Mouse (Mus musculus) CD8-positive naive resting alpha-beta T cell, adult 2 months (primary cell): ENCODE results near the gene Dlg2.

Source experiments
- DNase-seq, 2 experiments: peaks; one replicate each; pipeline ENCODE4 v3.0.0; 2022; ENCODE audit warnings: low read depth in 2 of 2, low spot score in 2 of 2

Gene Dlg2

DNA sequence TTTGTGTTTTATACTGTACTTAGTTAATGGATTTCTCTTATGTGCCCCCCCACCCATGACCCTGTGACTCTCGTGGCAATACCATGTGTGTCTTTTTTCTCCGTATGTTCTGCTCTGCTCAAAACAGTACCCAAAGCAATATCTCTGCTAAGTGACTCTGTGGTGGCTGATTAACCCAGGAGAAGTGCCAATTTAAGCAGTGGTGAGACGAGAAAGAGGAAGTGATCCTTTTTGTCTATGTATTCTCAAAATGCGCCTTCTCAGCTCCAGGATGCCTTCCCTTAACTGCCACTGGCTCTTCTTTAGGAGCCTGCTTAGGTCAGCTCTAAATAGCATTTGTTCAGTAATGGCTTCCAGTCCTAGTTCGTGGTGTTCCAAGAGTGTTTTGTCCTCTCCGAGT, 1240.2 kb downstream of the Dlg2 start:
- no peak for DNase-seq

DNA sequence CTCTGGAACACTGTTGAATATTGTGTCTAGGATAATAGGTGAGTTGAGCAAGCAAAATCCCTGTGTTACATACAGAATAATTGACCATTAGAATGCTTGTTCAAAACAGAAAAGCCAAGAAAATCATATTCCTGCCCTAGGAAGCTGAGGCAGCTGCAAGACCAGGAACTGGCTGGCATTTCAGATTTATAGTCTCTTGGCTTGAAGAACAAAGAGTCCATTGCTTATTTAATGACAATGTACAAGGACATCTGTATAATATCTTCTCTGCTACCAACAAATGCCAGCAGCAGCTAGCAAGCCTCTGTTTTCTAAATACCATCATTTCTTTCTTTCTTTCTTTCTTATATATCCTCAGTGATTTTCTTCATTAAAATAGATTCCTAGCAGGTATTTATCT, 1243.8 kb downstream of the Dlg2 start:
- no peak for DNase-seq

DNA sequence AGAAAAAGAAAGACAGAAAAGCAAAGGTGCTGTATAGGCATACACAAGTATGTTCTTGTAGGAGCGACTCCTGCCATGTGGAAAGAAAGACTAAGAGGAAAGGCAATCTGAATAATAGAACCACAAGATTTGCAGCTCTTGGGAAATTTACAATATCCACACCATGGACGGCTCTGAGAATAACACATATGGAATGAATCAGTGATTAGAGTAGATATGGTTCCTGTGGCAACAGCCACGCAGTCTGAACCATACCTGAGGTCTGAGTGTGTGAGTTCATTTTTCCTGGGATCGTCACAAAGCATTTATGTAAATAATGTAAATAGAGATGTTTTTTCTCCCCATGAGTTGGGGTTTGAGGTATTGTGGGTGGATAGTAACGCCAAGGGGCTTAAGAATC, 1247.9 kb downstream of the Dlg2 start:
- DNase-seq, result no peak

DNA sequence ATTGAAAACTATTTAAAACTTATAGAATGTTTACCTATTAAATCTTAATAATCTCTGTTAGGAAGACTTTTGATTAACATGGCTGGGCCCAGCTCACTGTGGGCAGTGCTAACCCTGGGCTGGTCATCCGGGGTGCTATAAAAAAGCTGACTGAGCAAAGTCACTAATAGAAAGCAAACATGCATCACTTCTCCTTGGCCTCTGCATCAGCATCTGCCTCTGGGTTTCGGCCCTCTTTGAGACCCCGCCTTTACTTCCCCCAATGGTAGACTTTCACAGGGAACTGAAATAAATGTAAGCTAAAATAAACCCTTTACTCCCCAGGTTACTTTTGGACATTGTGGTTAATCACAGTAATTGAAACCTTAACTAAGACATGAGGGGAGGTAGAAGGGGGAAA, 1264.3 kb downstream of the Dlg2 start:
- DNase-seq, result no peak

DNA sequence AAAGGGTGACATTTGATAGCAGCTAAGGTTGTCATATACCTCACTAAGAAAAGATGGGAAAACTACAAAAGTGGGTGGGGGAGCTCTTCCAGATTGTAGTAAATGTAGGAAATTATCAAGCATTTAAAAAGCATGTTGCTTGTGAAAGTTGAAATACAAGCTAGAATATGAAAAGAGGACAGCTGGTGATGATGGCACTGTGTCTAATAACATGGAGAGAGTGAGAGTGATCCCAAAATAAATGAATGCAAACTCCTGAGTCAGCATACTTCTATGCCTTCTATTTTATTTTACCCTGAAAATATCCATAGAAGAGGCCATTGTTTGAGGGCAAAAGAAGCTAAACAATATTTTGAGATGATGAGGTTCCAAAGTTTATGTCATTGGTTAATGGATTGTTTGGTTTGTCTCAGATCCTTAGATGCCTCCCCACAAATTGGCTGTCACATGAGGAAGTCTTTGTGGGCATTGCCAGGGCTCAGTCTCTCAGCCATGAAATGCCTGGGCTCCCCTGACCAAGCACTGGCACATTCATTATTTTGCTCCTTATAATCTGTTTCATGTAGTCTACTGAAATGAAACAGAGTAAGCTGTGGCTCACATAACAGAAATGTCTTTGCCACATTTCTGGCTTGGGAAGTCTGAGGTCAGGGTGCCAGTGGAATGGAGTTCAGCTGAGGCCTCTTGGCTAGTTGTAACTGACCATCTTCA, 1276.8 kb downstream of the Dlg2 start:
- no peak for DNase-seq

DNA sequence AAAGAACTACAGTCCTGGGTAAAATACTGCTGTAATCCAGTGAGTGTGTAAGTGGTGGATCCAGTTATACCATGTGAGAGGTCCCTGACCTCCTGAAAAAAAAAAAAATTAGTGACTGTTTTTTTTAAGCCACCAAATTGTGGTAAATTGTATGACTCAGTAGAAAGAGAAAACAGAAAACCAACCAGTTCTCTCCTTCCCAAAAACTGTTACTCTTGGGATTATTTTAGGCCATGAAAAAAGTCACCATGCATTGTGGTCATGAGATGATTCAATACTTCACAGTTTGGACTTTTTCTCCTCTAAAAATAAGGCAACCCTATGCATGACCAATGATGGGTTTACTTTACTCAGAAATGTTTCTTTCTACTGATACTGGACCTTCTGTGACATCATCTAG, 1291.2 kb downstream of the Dlg2 start:
- DNase-seq, result no peak

DNA sequence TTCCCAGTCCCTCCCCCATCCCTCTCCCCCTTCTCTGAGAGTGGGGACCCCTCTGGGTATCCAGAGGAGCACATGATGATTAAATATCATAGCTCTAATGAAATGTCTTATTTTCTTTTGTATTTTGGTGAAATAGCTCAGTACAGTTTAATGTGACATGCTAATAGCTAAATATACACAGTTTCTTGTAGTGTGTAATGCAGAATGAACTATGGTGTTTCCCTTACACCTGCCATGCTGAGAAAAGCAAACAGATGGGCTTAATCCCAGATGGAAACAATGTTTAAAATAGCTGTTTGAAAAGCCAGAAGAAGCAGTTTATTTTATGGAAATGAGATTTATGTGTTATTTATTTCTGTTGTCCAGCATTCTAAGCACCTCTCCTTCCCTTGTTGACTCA, 1302.2 kb downstream of the Dlg2 start:
- no peak for DNase-seq

DNA sequence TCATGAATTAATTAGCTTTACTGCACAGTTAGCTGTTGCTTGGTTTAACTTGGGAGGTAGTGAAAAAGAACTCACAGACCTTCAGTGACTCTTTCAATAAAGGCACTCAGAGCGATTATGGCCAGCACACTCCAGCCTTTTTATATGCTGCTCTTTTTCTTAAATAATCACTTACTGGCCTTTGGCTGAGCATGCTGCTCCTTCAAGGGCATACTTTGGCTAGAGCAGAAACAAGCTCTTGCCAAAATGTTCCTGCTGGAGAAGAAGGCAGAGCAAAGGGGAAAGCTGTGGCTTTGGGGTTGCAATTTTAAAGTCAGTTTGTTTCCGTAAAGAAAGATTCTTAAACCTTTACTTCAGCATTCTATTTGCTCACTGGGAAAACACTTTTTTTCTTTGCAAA, 1308.1 kb downstream of the Dlg2 start:
- DNase-seq, result no peak

DNA sequence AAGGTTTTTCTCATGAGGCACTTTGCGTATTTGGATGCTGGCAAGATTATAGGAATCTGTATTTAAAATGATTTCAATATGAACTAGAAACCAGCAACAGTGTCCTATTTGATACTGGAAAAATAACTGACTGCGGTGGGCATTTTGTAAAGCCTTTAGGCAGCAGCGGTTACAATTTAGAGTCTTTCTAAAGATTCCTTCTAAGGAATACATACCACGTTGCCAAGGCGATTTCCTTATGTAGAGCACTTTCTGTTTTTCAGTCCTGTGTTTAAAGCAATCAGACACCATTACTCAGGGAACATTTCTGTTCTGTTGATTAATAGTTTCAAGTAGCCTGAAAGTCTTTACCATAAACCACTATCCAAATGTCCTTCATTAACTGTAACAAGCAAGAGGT, 1309.0 kb downstream of the Dlg2 start:
- DNase-seq, result no peak

DNA sequence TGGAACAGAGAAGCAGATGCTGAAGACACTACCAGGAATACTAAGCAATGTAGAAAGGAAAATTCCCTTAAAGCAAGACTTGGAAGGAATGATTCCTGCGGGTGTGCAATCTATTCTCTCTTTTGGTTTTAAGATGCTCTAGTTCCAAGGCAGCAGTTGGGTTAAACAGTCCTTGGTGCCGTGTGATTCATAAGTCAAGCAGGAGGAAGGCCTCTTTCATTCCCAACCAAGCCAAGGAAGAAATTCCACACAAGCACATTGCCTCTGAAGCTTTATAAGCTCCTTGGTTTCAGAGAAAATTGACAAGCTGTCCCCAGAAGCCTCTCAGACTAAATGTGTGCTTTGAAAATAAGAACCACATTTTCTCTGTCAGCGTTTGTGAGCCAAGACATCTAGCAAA, 1309.4 kb downstream of the Dlg2 start:
- DNase-seq, result no peak

DNA sequence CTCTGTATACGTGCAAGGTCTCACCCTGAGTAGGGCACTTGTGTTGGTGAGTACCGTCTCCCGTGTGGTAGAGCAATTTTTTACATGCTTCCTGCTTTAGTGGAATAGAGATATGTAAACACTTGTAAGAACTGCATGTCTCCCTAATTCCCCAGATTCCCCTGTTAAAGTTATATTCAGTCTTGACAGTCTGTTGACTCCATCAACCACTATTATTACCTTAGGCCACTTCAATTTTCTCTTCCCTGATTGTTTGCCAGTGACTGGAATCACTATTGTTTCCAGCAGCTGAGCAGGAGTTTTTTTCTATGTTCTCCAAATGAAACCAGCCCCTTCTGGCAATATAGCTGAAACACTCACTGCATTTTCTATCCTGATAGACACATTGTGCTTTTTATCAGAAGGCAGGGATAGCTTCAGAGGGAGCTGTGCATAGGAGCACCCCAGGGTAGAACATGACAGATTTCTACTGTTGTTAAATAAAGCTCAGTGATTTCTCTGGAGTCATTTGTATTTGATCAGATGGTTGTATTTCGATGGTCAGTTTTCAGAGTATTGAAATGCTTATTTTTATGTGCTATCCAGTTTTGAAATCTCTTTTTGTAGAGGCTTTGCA, 1314.6 kb downstream of the Dlg2 start:
- no peak for DNase-seq

DNA sequence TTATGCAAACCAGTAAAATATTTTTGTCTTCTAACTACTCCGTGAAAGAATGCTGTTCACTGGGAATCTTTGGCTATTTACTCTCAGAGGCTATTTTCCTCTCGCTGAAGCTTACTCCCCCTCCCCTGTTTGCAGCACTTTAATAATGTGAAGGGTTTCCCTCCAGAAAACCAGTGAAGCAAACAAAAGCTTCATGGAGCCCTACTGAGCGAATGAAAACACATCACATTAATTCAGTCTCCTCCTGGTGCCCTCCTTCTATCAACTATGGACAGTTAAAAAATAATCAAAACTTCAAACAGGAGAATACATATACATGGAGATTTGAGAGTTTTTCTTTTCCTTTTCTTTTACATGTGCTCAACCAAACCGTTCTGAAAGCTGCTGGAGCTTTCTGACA, 1330.2 kb downstream of the Dlg2 start:
- DNase-seq, result no peak

DNA sequence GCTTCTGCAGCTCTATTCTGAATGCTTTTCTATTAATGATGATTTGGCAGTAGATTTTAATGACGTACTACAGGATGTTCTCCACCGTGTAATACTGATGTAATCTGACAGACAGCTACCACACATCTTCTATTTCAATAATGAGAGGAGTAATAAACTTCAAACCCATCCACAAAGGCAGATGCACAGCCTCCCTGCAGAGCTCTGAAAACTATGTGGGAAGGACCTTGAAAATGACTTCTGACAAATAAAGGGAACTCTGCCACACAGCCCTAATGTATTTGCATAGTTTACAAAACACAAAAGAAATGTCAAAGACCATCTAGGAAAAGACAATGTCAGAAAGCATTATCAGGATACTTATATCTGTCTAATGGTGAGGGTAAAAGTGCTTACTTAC, 1334.3 kb downstream of the Dlg2 start:
- no peak for DNase-seq

DNA sequence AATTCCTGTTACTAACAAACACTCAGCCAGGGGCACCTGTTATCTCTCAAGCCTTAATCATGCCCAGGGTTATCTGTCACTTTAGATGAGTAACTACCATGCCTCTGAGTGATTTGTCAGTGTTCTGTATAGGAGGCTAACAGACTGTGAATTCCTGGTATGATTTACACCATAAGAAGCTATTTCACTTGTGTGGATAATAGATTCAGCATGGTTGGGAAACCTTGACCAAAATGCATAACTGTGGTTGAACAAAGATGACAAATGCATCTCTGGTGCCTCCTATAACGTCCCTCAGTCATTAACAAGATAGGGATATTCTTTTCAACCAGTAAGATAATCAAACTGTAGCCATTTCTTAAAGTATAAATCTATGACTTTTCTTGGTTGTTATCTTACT, 1341.5 kb downstream of the Dlg2 start:
- no peak for DNase-seq

DNA sequence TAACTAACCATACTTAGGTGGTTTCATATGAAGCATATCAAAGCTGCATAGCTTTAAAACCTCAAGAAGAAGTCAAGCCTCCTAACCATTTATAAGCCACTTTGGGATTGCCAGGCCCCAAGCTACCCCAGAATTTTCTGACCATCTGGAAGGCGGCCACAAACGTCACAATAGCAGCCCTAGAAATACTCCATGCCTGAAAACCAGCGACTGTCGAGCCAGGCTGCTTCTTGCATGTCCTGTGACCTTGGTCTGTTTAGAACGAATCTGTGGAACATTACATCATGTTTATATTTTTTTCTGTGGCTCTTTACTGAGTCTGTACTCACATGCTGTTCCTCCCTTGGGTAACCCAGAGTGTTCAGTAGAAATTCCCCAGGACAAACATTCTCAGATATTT, 1355.7 kb downstream of the Dlg2 start:
- no peak for DNase-seq

DNA sequence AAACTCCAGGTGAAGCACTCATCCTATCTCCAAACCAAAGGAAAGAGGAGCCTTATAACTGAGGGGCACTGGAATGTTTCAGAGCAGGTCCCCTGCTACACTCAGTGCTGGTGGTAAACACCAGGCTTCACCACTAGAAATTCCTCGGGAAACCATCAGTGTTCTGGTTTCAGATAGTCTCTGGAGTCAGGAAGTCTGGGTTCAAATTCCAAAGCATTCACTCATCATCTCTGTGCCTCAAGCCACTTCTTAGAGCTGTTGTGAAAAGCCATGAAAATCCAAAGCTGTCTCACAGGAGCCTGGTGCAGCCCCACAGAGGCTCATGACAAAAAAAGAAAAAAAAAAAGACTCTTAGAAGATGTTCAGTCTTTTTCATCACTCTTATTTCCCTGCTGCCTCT, 1369.3 kb downstream of the Dlg2 start:
- no peak for DNase-seq

DNA sequence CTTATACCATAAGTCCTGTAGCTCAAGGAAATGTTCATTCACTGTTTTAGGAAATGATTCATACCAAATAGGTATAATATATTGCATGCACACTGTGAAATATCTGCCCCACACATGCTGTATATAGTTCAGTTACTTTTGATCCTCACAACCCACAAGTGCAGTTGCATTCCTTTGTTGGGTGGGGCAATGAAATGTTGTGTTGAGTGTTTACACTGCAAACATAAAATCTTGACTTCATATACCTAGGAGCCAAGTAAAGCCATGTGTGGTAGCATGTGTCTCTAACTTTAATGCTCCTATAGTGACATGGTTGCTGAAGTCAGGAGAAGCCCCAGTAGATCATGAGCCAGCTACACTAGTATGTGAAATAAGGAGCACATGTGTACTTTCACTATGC, 1372.9 kb downstream of the Dlg2 start:
- no peak for DNase-seq

DNA sequence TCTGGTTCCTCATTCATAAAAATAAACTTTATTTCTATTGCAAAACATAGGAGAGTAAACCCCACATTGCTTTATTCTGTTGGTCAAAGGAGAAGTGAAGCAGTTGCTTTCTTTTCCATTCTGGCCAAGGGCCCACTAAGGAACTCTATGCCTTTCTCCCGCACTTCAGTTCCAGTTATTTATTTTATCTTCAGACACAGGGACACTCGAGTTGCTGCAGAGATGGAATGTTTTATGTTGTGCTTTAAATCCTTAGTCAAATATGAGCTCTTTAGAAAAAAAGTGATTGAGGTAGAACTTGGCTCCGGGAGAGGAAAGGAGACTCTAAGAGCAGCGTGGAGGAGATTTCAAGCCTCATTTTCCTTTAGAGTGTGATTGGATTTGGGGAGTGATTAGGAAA, 1377.2 kb downstream of the Dlg2 start:
- no peak for DNase-seq

DNA sequence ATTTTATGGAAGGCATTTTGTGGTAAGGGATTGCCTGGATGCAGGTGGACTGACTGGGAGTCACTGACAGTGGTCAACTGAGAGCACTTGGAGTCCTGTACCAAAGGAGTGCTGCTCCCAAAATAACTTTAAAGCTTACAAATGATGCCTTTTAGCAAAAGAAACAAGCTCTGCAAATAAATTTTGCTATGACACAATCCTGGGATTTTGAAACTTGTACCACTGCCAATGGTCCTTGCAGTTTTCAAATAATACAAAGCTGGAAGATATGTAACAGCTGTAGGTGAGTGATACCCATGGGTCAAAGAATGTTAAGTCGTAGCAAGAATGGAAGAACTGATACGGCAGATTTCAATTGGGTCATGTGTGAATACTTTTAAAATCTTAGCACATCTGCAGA, 1380.5 kb downstream of the Dlg2 start:
- no peak for DNase-seq

DNA sequence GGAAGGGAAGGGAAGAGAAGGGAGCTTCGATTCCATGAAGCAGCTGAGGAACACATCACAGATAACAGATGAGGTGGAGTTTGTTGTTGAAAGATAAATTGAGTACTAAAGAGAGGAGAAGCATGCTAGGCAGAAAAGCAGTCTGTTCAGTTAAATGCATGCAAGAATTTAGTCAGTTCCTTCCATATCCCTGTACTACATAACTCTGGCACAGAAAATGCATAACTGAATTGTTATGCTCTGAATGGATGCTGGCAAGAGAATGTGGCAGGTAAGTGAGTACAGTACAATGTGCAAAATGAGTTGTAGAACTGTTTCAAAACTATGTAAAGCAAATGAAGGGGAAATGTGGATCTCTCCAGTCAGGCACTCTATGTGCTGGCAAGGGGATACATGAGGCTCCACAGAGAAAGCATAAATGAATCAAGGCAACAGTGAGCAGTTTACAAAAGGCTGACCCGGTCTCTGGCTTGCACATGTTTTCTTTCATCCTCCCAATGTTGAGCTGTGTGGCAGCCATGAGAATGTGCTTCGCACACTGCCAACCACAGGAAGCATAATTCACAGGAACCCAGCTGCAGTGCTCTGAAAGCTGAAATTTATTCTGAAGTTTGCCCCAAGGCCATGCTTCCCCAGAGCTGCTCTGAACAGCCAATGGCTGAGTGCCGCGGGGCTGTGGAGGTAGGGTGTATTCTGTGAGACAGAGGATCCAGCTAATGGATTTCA, 1386.5 kb downstream of the Dlg2 start:
- DNase-seq, result no peak

DNA sequence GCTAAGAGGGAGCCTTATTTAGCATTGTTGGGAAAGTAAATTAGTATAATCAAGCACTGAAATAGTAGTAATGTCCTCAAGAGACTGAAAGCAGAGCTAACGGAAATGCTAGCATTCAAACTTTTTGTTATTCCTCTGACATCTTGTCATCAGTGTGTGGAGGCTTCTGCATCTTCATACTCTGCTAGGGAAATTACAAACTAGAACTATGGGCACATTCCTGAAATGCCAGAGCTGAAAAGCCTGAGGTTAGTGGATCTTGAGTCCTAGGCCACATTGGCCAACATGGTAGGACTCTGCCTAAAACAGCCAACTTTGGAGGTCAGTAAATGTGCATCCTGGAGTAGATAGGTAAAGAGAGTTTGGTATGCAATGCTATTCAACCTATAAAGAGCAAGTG, 1392.4 kb downstream of the Dlg2 start:
- DNase-seq, result no peak

DNA sequence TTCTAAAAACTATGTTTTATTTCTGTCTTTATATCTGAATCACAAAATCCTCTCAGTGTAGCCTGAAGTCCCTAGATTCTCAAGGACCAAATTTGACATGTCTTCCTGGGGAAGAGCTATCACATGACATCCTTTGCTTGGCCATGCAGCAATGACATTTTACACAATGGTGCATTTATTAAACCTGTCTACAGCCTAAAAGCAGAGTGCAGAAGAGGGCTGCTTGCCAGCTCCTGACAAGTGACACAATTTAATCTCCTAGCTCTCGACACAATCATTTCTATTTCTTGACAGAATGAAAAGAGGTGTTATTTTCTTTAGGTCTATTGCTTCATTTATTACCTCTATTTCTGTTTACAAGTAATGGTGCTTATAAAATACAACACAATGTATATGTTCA, 1400.4 kb downstream of the Dlg2 start:
- DNase-seq, result no peak

DNA sequence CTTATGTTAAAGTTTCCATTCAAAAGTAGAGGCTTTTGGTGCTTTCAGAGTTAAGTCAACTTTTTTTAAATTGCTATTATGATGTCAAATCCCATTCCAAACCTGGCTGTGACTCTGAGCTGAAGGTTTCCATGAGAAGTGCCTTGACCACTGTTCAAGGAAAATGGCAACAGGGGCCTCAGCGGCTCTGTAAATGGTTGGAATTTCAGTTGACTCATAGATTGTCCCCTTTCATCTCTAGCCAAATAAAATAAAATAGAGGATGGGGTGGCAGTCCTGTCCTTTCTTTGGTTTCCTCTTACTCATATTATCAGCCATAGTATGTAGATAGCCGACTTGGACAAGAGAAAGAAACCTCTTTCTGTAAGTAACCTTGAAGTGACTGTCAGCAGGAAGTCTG, 1401.3 kb downstream of the Dlg2 start:
- no peak for DNase-seq
